Mouse (Mus musculus) right cerebral cortex, adult 18-20 months (tissue): ENCODE results near the gene Sfrp4.
"Not testable (repeated sequence)": the region's sequence is repeated elsewhere in the genome, so short reads cannot be mapped to it uniquely, and the experiment has no call there.

ENCODE experiments used
- DNase-seq: peaks from one replicate; pipeline ENCODE4 v3.0.0; 2022; ENCODE audit warnings: mixed read lengths

Sfrp4 gene

GRCm38 (mm10) chr13:19622573-19623227, at the start of gene Sfrp4:
Sfrp4 (plus strand) TSS chr13:19623104.
- DNase-seq: peak; percentile 63

- DNase-seq: not testable (repeated sequence)
These were observed 48.2 kb upstream of the Sfrp4 start for GRCm38 (mm10) chr13:19574723-19575122.

GRCm38 (mm10) chr13:19575947-19576346, 47.0 kb upstream of the Sfrp4 start:
- DNase-seq: no peak

GRCm38 (mm10) chr13:19590996-19591759, 31.7 kb upstream of the Sfrp4 start:
- no peak for DNase-seq

GRCm38 (mm10) chr13:19595141-19595540, 27.8 kb upstream of the Sfrp4 start:
- no peak for DNase-seq

GRCm38 (mm10) chr13:19599242-19599641, 23.7 kb upstream of the Sfrp4 start:
- no peak for DNase-seq

- DNase-seq: no peak
These were observed 20.4 kb upstream of the Sfrp4 start for GRCm38 (mm10) chr13:19602531-19602930.

- no peak for DNase-seq
These were observed 19.2 kb upstream of the Sfrp4 start for GRCm38 (mm10) chr13:19603719-19604118.

- DNase-seq: no peak
These were observed 18.0 kb upstream of the Sfrp4 start for GRCm38 (mm10) chr13:19604916-19605315.

- DNase-seq: no peak
These were observed 14.8 kb upstream of the Sfrp4 start for GRCm38 (mm10) chr13:19608120-19608519.

- peak; percentile 13 for DNase-seq
These were observed 10.6 kb upstream of the Sfrp4 start for GRCm38 (mm10) chr13:19612348-19612747.

GRCm38 (mm10) chr13:19612963-19613362, 9.9 kb upstream of the Sfrp4 start:
- no peak for DNase-seq

- DNase-seq: no peak
These were observed 9.5 kb upstream of the Sfrp4 start for GRCm38 (mm10) chr13:19613426-19613825.

- DNase-seq: no peak
These were observed 8.6 kb upstream of the Sfrp4 start for GRCm38 (mm10) chr13:19614311-19614710.

- no peak for DNase-seq
These were observed 4.8 kb upstream of the Sfrp4 start for GRCm38 (mm10) chr13:19618081-19618480.

- peak; percentile 10 for DNase-seq
These were observed 4.1 kb upstream of the Sfrp4 start for GRCm38 (mm10) chr13:19618841-19619215.

- peak; percentile 78 for DNase-seq
These were observed 3.5 kb upstream of the Sfrp4 start, which contains the start of gene Epdr1 for GRCm38 (mm10) chr13:19619216-19619927. Epdr1 (minus strand) TSS chr13:19619927.

- DNase-seq: no peak
These were observed 463 bp downstream of the Sfrp4 start for GRCm38 (mm10) chr13:19623228-19623905.

- no peak for DNase-seq
These were observed 1.9 kb downstream of the Sfrp4 start for GRCm38 (mm10) chr13:19624632-19625320.

- no peak for DNase-seq
These were observed 3.6 kb downstream of the Sfrp4 start for GRCm38 (mm10) chr13:19626473-19626872.

GRCm38 (mm10) chr13:19630768-19631709, 8.1 kb downstream of the Sfrp4 start:
- DNase-seq: no peak
